Mouse (Mus musculus) MEL (cell line): Measurements from ENCODE around the gene Wfdc2. TPM values are rescaled to one million over a fixed set of nuclear protein-coding genes. Genes with fewer than 3 reads are reported as not detected.

Source experiments
- DNase-seq: peaks from one replicate; pipeline ENCODE4 v3.0.0; 2011; ENCODE audit warnings: low read depth, low spot score
- H3K27ac ChIP-seq: 2 replicates; pipeline ENCODE4 v1.5.1; 2012; ENCODE audit warnings: low read depth, mild to moderate bottlenecking, control low read depth, low read length, moderate library complexity; ENCODE audit not compliant: control insufficient read depth
- H3K27me3 ChIP-seq, 2 experiments: fragments of 150-350 bp in 1 of 2; sonication (generic) in 1 of 2; 2 replicates each; pipeline ENCODE4 v1.6.1; 2012; ENCODE audit warnings: low read length in 2 of 2, mild to moderate bottlenecking in 2 of 2, improper control_type of control experiment in 1 of 2, moderate library complexity in 1 of 2; ENCODE audit not compliant: insufficient read depth in 2 of 2, control insufficient read depth in 1 of 2
- H3K36me3 ChIP-seq, 2 experiments: 2 replicates each; pipeline ENCODE4 v1.6.1; 2012 to 2014; ENCODE audit warnings: low read length in 2 of 2, improper control_type of control experiment in 1 of 2, inconsistent platforms in 1 of 2, mild to moderate bottlenecking in 1 of 2; ENCODE audit not compliant: insufficient read depth in 2 of 2, control insufficient read depth in 1 of 2
- H3K4me1 ChIP-seq, 2 experiments: fragments of 150-350 bp in 1 of 2; sonication (generic) in 1 of 2; 2 replicates each; pipeline ENCODE4 v1.6.1; 2012; ENCODE audit warnings: low read length in 2 of 2, improper control_type of control experiment in 1 of 2, mild to moderate bottlenecking in 1 of 2; ENCODE audit not compliant: insufficient read depth in 2 of 2, control insufficient read depth in 1 of 2
- H3K4me3 ChIP-seq, 2 experiments: fragments of 150-350 bp in 1 of 2; sonication (generic) in 1 of 2; 2 replicates each; pipeline ENCODE4 v1.5.1; 2012; ENCODE audit warnings: low read depth in 2 of 2, low read length in 2 of 2, mild to moderate bottlenecking in 2 of 2, moderate library complexity in 2 of 2, control low read depth in 1 of 2, improper control_type of control experiment in 1 of 2; ENCODE audit not compliant: control insufficient read depth in 1 of 2, insufficient read depth in 1 of 2
- H3K79me2 ChIP-seq: 2 replicates; pipeline ENCODE4 v1.6.1; 2012; ENCODE audit warnings: mild to moderate bottlenecking, low read length, moderate library complexity; ENCODE audit not compliant: control insufficient read depth, poor library complexity, insufficient read depth
- H3K9ac ChIP-seq: 2 replicates; pipeline ENCODE4 v1.6.1; 2012; ENCODE audit warnings: low read depth, mild to moderate bottlenecking, control low read depth, low read length, moderate library complexity; ENCODE audit not compliant: control insufficient read depth, poor library complexity, severe bottlenecking
- H3K9me3 ChIP-seq: fragments of 150-350 bp; sonication (generic); replicated peaks from 2 replicates; pipeline ENCODE4 v1.6.1; 2012; ENCODE audit warnings: mild to moderate bottlenecking, low read length, improper control_type of control experiment, moderate library complexity; ENCODE audit not compliant: insufficient read depth
- CHD1 ChIP-seq: IDR thresholded peaks from 2 replicates; pipeline ENCODE4 v1.6.1; 2012; ENCODE audit warnings: low read depth, mild to moderate bottlenecking, inconsistent platforms, low read length, improper control_type of control experiment
- EP300 ChIP-seq, 2 experiments: IDR thresholded peaks; 2 replicates each; pipeline ENCODE4 v1.6.1; 2011; ENCODE audit warnings: improper control_type of control experiment in 2 of 2, low read length in 2 of 2, low read depth in 1 of 2, mild to moderate bottlenecking in 1 of 2
- GATA1 ChIP-seq: IDR thresholded peaks from 2 replicates; pipeline ENCODE4 v1.6.1; 2011; ENCODE audit warnings: low read depth, low read length, improper control_type of control experiment
- MAFK ChIP-seq: IDR thresholded peaks from 2 replicates; pipeline ENCODE4 v1.6.1; 2011; ENCODE audit warnings: low read depth, mild to moderate bottlenecking, low read length, improper control_type of control experiment, borderline replicate concordance
- MAZ ChIP-seq: IDR thresholded peaks from 2 replicates; pipeline ENCODE4 v1.6.1; 2012; ENCODE audit warnings: low read depth, mild to moderate bottlenecking, inconsistent platforms, low read length, improper control_type of control experiment
- MEF2A ChIP-seq: IDR thresholded peaks from 2 replicates; pipeline ENCODE4 v1.6.1; 2014; ENCODE audit warnings: low read depth, mild to moderate bottlenecking, inconsistent platforms, low read length, improper control_type of control experiment; ENCODE audit not compliant: poor library complexity, insufficient replicate concordance, severe bottlenecking; ENCODE audit errors: extremely low read depth
- MXI1 ChIP-seq: IDR thresholded peaks from 2 replicates; pipeline ENCODE4 v1.6.1; 2011; ENCODE audit warnings: mild to moderate bottlenecking, low read depth, low read length, improper control_type of control experiment
- NELFE ChIP-seq: IDR thresholded peaks from 2 replicates; pipeline ENCODE4 v1.6.1; 2011; ENCODE audit warnings: low read depth, low read length, improper control_type of control experiment
- POLR2AphosphoS2 ChIP-seq: IDR thresholded peaks from 2 replicates; pipeline ENCODE4 v1.6.1; 2011; ENCODE audit warnings: low read length, improper control_type of control experiment
- SIN3A ChIP-seq: IDR thresholded peaks from 2 replicates; pipeline ENCODE4 v1.6.1; 2012; ENCODE audit warnings: low read length, improper control_type of control experiment, inconsistent platforms
- TAL1 ChIP-seq: IDR thresholded peaks from 2 replicates; pipeline ENCODE4 v1.6.1; 2012; ENCODE audit warnings: mild to moderate bottlenecking, inconsistent platforms, low read length, moderate library complexity, mixed read lengths
- TCF12 ChIP-seq: IDR thresholded peaks from 2 replicates; pipeline ENCODE4 v1.6.1; 2014; ENCODE audit warnings: low read depth, mild to moderate bottlenecking, inconsistent platforms, low read length, improper control_type of control experiment, moderate library complexity
- ZC3H11A ChIP-seq: IDR thresholded peaks from 2 replicates; pipeline ENCODE4 v1.6.1; 2012; ENCODE audit warnings: low read depth, mild to moderate bottlenecking, inconsistent platforms, low read length, improper control_type of control experiment
- polyA plus RNA-seq, 2 experiments: library from polyadenylated mRNA; stranded (reverse) in 1 of 2; unstranded in 1 of 2; fragments of >175 nt in 1 of 2; fragments of >200 nt in 1 of 2; gene quantifications; 2 replicates each; pipeline versions ENCODE4 v1.2.1 to v1.2.4; 2012; ENCODE audit warnings: low replicate concordance in 2 of 2, low read depth in 1 of 2; ENCODE audit not compliant: insufficient read length in 2 of 2, insufficient read depth in 1 of 2, missing spikeins in 1 of 2
- total RNA-seq: library from RNA; depleted of rRNA; stranded (reverse); fragments of 300-350 nt; gene quantifications from 2 replicates; pipeline ENCODE4 v1.2.3, GENCODE M21; 2012

Wfdc2 gene
- total and polyA plus RNA-seq, 3 experiments = not detected

DNA sequence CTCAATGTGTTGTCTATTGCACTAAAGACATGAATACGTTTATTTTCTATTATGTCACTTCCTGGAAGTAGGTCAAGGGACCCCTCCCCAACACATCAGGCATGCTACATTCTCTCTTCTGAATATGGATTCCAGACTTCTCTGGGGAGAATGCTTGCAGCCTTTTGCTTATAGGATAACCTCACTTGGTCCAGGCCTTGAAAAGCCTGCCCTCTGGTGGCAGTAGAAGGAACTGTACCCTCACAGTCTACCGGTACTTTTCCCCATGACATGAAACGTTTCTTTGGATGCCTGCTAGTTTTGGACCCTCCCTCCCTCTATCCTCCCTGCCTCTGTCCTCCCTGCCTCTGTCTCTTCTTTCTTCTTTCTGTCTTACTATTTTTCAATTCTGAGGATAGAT is 31.0 kb upstream of the Wfdc2 start (continued):
- TF ChIP-seq TCF12 (no peak), CHD1 (no peak), MAZ (no peak), TAL1 (no peak), MXI1 (no peak), NELFE (no peak), ZC3H11A (peak; percentile 67), SIN3A (0 out of 2 replicates have a peak, but pooled peaks have one; percentile 22), EP300 (IDR thresholded peaks at IDR 0.05; ENCODE audit: low read depth in 1 of 2, low read length in 2 of 2) (no peak), MEF2A (no peak)

DNA sequence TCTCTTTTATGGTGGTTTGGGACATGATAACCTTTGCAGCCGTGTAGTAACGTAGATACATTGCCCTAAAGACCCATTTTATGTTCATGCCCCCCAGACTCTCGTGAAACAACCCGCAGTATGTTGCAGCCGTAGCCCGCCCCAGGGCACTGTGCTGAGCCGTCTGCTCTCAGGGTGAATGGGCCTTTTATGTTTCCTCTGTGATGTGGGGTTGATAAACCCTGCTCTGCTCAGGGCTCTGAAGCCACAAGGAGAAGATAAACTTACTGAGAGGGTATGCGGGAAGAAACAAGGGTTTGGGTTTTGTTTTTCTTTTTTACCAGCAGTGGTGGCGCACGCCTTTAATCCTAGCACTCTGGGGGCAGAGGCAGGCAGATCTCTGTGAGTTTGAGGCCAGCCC is 27.9 kb upstream of the Wfdc2 start:
- no peak overlapping the region for H3K9ac ChIP-seq

DNA sequence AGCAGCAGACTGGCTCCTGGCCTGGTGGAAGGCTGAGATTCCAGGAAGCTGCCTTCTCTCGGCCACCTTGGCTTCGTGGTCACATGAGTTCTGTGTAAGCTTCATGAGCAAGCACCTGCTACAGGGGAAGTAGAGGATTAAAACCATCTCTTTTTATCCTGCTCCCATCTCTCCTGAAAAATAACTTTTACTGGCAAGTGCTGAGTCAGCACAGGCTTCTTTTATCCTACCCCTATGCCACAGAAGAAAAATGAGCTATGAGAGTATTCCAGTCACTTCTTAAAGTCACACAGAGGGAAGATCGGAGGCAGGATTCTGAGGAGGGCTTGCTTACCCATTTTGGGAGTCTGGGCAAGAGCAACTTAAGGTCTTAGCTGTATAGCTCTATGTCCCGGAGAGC is 25.2 kb upstream of the Wfdc2 start:
- H3K27me3 ChIP-seq = peaks cover 0 to 3% of the 10 kb centered on the region in 2 experiments; a peak in 1 of 4 replicates

More for the DNA sequence above, 27.9 kb upstream of the Wfdc2 start:
- no peaks in the 10 kb centered on the region for H3K79me2 ChIP-seq
- no peaks in the 10 kb centered on the region for H3K36me3 ChIP-seq
- DNase-seq = no peak
- H3K4me3 ChIP-seq = no peak overlapping the region
- no peaks in the 10 kb centered on the region for H3K9me3 ChIP-seq
- H3K4me1 ChIP-seq = peaks cover 0 to 3% of the 10 kb centered on the region in 2 experiments; a peak in 1 of 4 replicates
- H3K27me3 ChIP-seq = no peaks in the 10 kb centered on the region; a peak in 1 of 4 replicates
- H3K27ac ChIP-seq = no peak overlapping the region
- TF ChIP-seq GATA1 (no peak), MXI1 (no peak)

More for the DNA sequence above, 25.2 kb upstream of the Wfdc2 start:
- TF ChIP-seq POLR2AphosphoS2 = no peak
- peak; percentile 66 for TF ChIP-seq MAFK
- Histone ChIP-seq H3K4me3 (no peak overlapping the region), H3K9ac (no peak overlapping the region), H3K27ac (no peak overlapping the region), H3K36me3 (no peaks in the 10 kb centered on the region), H3K9me3 (no peaks in the 10 kb centered on the region), H3K4me1 (no peaks in the 10 kb centered on the region), H3K79me2 (no peaks in the 10 kb centered on the region)
- DNase-seq = no peak
